Mouse (Mus musculus) liver, embryonic 12.5 days (tissue): ENCODE measurements around the gene Eif2d. TPM values are rescaled to one million over a fixed set of nuclear protein-coding genes. Genes with fewer than 3 reads are reported as not detected.
"Not testable (repeated sequence)": the region's sequence is repeated elsewhere in the genome, so short reads cannot be mapped to it uniquely, and the experiment has no call there.

ENCODE experiments used
- ATAC-seq: fragments of 200-750 bp; cut with Nextera tagmentation; 2 replicates; pipeline ENCODE4 v1.8.0; 2017; ENCODE audit warnings: moderate number of reproducible peaks, mild to moderate bottlenecking, moderate library complexity
- H3K27ac ChIP-seq: fragments of 300-500 bp; sonication (generic); 2 replicates; pipeline ENCODE4 v1.5.1; 2016; ENCODE audit warnings: mild to moderate bottlenecking
- H3K27me3 ChIP-seq: fragments of 300-500 bp; sonication (generic); replicated peaks from 2 replicates; pipeline ENCODE4 v1.6.1; 2016; ENCODE audit warnings: mild to moderate bottlenecking, moderate library complexity
- H3K36me3 ChIP-seq: fragments of 300-500 bp; sonication (generic); 2 replicates; pipeline ENCODE4 v1.6.1; 2016; ENCODE audit warnings: mild to moderate bottlenecking, moderate library complexity
- H3K4me1 ChIP-seq: fragments of 300-500 bp; sonication (generic); 2 replicates; pipeline ENCODE4 v1.6.1; 2016
- H3K4me2 ChIP-seq: fragments of 300-500 bp; sonication (generic); 2 replicates; pipeline ENCODE4 v1.6.1; 2016; ENCODE audit warnings: mild to moderate bottlenecking, moderate library complexity
- H3K4me3 ChIP-seq: fragments of 300-500 bp; sonication (generic); 2 replicates; pipeline ENCODE4 v1.5.1; 2016; ENCODE audit warnings: mild to moderate bottlenecking, moderate library complexity
- H3K9ac ChIP-seq: fragments of 300-500 bp; sonication (generic); 2 replicates; pipeline ENCODE4 v1.6.1; 2016; ENCODE audit warnings: mild to moderate bottlenecking, moderate library complexity
- H3K9me3 ChIP-seq: fragments of 300-500 bp; sonication (generic); replicated peaks from 2 replicates; pipeline ENCODE4 v1.6.1; 2016; ENCODE audit warnings: mild to moderate bottlenecking, moderate library complexity
- WGBS: fragments of 180-500 bp; shearing (Covaris S2); methylation state at CpG from one replicate; pipeline ENCODE4 v1.1.7; 2016; ENCODE audit not compliant: insufficient replicate concordance; 5-methylcytosine and 5-hydroxymethylcytosine counted together
- polyA plus RNA-seq: library from polyadenylated mRNA; unstranded; fragments of >200 nt; fragmentation: Nextera tagmentation; extraction: Ambion mirVana; gene quantifications from 2 replicates; pipeline ENCODE4 v1.2.1, GENCODE M21; 2016

Gene Eif2d
- polyA plus RNA-seq, 1 experiment from 2014 or later, result 42.6 TPM

GRCm38 (mm10) chr1:131145222-131145621 is 7.8 kb upstream of the Eif2d start:
- H3K4me3 ChIP-seq, result not testable (repeated sequence)

DNA sequence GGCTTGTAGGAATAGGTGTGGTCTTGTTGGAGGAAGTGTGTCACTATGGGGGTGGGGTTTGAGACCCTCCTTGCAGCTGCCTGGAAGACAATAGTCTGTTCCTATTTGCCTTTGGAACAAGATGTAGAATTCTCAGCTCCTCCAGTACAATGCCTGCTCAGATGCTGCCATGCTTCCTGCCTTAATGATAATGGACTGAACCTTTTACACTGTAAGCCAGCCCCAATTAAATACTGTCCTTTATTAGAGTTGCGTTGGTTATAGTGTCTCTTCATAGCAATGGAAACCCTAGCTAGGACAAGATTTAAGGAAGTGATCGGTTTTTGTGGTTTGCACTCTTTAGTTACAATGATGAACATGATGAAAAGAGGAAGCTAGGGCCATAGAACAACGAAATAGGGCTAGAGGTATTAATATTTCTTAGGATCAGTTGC is 6.8 kb upstream of the Eif2d start:
- Histone ChIP-seq H3K4me3 (no peak overlapping the region), H3K27me3 (no peaks in the 10 kb centered on the region), H3K9ac (no peak overlapping the region), H3K9me3 (no peaks in the 10 kb centered on the region), H3K4me1 (peaks cover 15% of the 10 kb centered on the region), H3K27ac (no peak overlapping the region), H3K36me3 (no peaks in the 10 kb centered on the region), H3K4me2 (no peak overlapping the region)
- no peak for ATAC-seq
- WGBS, result 27% methylated on average over 3 of the region's 3 CpGs

More at GRCm38 (mm10) chr1:131145222-131145621, 7.8 kb upstream of the Eif2d start:
- 31% methylated on average over 3 of the region's 3 CpGs for WGBS
- H3K9ac ChIP-seq, H3K27ac ChIP-seq, H3K36me3 ChIP-seq, H3K4me2 ChIP-seq, H3K27me3 ChIP-seq, ATAC-seq, H3K9me3 ChIP-seq: not testable (repeated sequence)
- peaks cover 15% of the 10 kb centered on the region for H3K4me1 ChIP-seq

DNA sequence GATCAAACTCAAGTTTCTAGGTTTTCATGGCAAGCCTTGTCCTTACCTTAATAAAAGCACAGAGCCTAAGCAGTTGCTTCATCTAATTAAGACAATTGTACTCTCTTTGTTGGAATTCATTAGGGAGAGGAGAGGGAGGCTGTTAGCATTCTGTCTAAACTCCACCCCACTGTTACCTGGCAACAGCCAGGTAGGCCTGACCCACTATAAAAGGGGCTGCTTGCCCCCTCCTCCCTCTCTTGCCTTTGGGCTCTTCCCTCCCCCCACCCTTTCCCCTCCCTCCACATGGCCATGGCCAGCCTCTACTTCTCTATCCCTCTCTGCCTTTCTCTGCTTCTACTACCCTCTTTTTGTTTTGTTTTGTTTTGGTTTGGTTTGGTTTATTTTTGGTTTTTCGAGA is 3.5 kb upstream of the Eif2d start:
- 61% methylated on average over 1 of the region's 1 CpGs for WGBS
- no peak overlapping the region for H3K4me3 ChIP-seq
- H3K9me3 ChIP-seq, result no peaks in the 10 kb centered on the region
- ATAC-seq, result no peak
- no peak overlapping the region for H3K27ac ChIP-seq
- H3K27me3 ChIP-seq, result no peaks in the 10 kb centered on the region
- H3K36me3 ChIP-seq, result no peaks in the 10 kb centered on the region
- peaks cover 16% of the 10 kb centered on the region for H3K4me1 ChIP-seq
- no peak overlapping the region for H3K9ac ChIP-seq
- H3K4me2 ChIP-seq, result no peak overlapping the region

DNA sequence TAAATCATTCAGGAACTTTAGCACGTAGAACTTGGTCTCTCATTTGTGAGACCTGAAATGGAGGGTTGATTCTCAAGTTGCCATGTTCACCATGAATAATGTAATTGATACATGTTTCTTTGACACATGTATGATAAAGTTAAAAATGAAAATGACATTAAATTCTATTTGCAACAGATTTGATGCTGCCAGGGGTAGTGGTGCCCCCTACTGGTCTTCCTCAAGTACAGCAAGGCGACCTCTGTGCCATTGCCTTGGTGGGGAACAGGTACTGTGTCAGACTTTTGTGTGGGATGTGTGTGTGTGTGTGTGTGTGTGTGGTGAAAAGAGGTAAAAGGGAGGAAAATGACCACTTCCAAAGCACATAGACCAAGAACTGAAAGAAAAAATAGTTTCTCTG is 2.5 kb downstream of the Eif2d start:
- Histone ChIP-seq H3K36me3 (peaks cover 37% of the 10 kb centered on the region), H3K27me3 (no peaks in the 10 kb centered on the region), H3K9ac (no peak overlapping the region), H3K4me3 (no peak overlapping the region), H3K4me1 (peaks cover 20% of the 10 kb centered on the region), H3K27ac (no peak overlapping the region), H3K4me2 (no peak overlapping the region), H3K9me3 (no peaks in the 10 kb centered on the region)
- no peak for ATAC-seq
- WGBS, result 49% methylated on average over 2 of the region's 2 CpGs

DNA sequence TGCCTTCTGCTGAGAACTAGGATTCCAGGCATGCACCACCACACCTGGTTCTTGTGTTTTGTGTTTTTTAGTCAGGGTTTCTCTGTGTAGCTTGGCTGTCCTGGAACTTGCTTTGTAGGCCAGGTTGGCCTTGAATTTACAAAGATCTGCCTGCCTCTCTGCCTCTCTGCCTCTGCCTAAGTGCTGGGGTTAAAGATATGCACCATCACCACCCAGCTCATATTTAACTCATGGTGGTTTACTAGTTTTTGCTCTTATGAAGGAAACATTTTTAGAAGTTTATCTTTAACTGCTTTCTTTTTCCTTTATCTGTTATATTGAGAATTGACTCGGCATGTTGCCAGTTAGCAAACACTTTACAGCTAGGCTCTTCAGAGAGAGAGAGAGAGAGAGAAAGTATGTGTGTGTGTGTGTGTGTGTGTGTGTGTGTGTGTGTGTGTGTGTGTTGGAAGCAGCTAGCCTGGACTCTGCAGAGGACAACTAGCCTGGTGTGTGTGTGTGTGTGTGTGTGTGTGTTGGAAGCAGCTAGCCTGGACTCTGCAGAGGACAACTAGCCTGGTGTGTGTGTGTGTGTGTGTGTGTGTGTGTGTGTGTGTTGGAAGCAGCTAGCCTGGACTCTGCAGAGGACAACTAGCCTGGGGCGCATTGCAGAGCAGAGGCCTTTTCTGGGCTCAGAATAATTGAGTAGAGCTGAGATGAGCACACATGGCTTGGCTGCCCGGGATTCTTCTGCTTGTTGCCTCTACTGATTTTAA is 6.8 kb downstream of the Eif2d start:
- peaks cover 77% of the 10 kb centered on the region for H3K36me3 ChIP-seq
- WGBS, result 74% methylated on average over 3 of the region's 3 CpGs
- not testable (repeated sequence) for ATAC-seq

GRCm38 (mm10) chr1:131161091-131161490 is 8.1 kb downstream of the Eif2d start:
- peak; percentile 60 for ATAC-seq
- H3K36me3 ChIP-seq, result peaks cover 85% of the 10 kb centered on the region
- no peak overlapping the region for H3K9ac ChIP-seq

More for the DNA sequence above, 6.8 kb downstream of the Eif2d start:
- H3K4me2 ChIP-seq, H3K9me3 ChIP-seq, H3K27ac ChIP-seq, H3K9ac ChIP-seq, H3K4me3 ChIP-seq, H3K27me3 ChIP-seq: not testable (repeated sequence)
- H3K4me1 ChIP-seq, result peaks cover 15% of the 10 kb centered on the region; the same call in 1 of the 2 replicates

DNA sequence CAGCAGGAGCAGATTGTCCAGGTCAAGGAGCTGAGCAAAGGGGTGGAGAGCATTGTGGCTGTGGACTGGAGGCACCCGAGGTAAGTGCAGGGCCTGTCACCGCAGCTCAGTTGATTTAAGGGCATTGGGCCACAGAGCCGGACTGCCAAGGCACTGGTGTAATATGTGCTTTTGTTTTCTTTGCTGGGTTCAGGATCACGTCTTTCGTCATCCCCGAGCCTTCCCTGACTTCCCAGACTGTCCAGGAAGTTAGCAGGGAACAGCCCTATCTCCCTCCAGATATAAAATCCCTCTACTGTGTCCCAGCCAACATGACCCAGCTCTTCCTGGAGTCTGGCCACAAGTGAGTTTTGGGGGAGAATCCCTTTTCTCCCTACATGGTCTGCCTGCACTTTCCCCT is 11.4 kb downstream of the Eif2d start:
- Histone ChIP-seq H3K27ac (no peak overlapping the region), H3K9ac (no peak overlapping the region), H3K4me3 (no peak overlapping the region), H3K36me3 (peaks cover 96% of the 10 kb centered on the region), H3K4me1 (peaks cover 11% of the 10 kb centered on the region; the same call in 1 of the 2 replicates), H3K4me2 (no peak overlapping the region), H3K27me3 (no peaks in the 10 kb centered on the region), H3K9me3 (no peaks in the 10 kb centered on the region)
- ATAC-seq, result no peak
- WGBS, result 77% methylated on average over 6 of the region's 6 CpGs

More at GRCm38 (mm10) chr1:131161091-131161490, 8.1 kb downstream of the Eif2d start:
- WGBS, result 51% methylated on average over 11 of the region's 11 CpGs
- Histone ChIP-seq H3K4me1 (peaks cover 11% of the 10 kb centered on the region; the same call in 1 of the 2 replicates), H3K27ac (no peak overlapping the region), H3K9me3 (no peaks in the 10 kb centered on the region), H3K4me2 (no peak overlapping the region), H3K4me3 (no peak overlapping the region), H3K27me3 (no peaks in the 10 kb centered on the region)

GRCm38 (mm10) chr1:131167612-131168011 is 14.6 kb downstream of the Eif2d start:
- 88% methylated on average over 10 of the region's 10 CpGs for WGBS
- Histone ChIP-seq H3K36me3 (peaks cover 99% of the 10 kb centered on the region), H3K9me3 (no peaks in the 10 kb centered on the region), H3K4me2 (no peak overlapping the region), H3K9ac (no peak overlapping the region), H3K4me3 (no peak overlapping the region), H3K27me3 (no peaks in the 10 kb centered on the region), H3K4me1 (peaks cover 5% of the 10 kb centered on the region; the same call in 1 of the 2 replicates), H3K27ac (no peak overlapping the region)
- no peak for ATAC-seq

GRCm38 (mm10) chr1:131173001-131173400 is 20.0 kb downstream of the Eif2d start:
- no peaks in the 10 kb centered on the region for H3K9me3 ChIP-seq
- 73% methylated on average over 7 of the region's 7 CpGs for WGBS
- no peak for ATAC-seq
- peaks cover 99% of the 10 kb centered on the region for H3K36me3 ChIP-seq
- no peak overlapping the region for H3K9ac ChIP-seq
- H3K27me3 ChIP-seq, result no peaks in the 10 kb centered on the region
- no peak overlapping the region for H3K27ac ChIP-seq
- H3K4me2 ChIP-seq, result no peak overlapping the region
- H3K4me3 ChIP-seq, result no peak overlapping the region
- H3K4me1 ChIP-seq, result peaks cover 5% of the 10 kb centered on the region; the same call in 1 of the 2 replicates

DNA sequence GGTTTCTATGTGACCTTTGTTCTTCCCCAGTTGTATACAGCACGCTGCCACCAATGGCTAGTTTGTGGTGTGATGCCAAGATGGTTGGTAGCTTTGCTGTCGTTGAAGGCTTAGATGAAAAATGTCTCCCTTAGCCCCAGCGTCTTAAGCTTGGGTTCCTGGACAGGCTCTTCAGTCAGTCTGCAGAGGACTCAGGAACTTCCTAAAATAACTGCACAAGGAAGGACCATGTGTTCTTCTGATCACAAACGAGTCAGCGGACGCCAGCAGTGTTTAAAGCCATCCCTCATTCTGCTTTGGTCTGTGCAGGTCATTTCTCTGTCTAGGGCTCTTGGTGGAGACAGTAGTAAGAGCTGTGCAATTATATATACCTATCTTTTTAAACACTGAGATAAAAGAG is 20.8 kb downstream of the Eif2d start:
- no peak for ATAC-seq
- 62% methylated on average over 6 of the region's 6 CpGs for WGBS
- peaks cover 97% of the 10 kb centered on the region for H3K36me3 ChIP-seq

GRCm38 (mm10) chr1:131174299-131174861 is 21.4 kb downstream of the Eif2d start:
- no peaks in the 10 kb centered on the region for H3K27me3 ChIP-seq
- peaks cover 5% of the 10 kb centered on the region; the same call in 1 of the 2 replicates for H3K4me1 ChIP-seq
- no peak overlapping the region for H3K4me2 ChIP-seq
- ATAC-seq, result no peak
- H3K4me3 ChIP-seq, result no peak overlapping the region
- no peak overlapping the region for H3K9ac ChIP-seq
- H3K9me3 ChIP-seq, result no peaks in the 10 kb centered on the region
- H3K36me3 ChIP-seq, result peaks cover 94% of the 10 kb centered on the region
- 82% methylated on average over 12 of the region's 12 CpGs for WGBS
- no peak overlapping the region for H3K27ac ChIP-seq

More for the DNA sequence above, 20.8 kb downstream of the Eif2d start:
- no peak overlapping the region for H3K27ac ChIP-seq
- no peak overlapping the region for H3K4me2 ChIP-seq
- no peaks in the 10 kb centered on the region for H3K27me3 ChIP-seq
- no peak overlapping the region for H3K4me3 ChIP-seq
- no peaks in the 10 kb centered on the region for H3K9me3 ChIP-seq
- no peak overlapping the region for H3K9ac ChIP-seq
- peaks cover 5% of the 10 kb centered on the region; the same call in 1 of the 2 replicates for H3K4me1 ChIP-seq

DNA sequence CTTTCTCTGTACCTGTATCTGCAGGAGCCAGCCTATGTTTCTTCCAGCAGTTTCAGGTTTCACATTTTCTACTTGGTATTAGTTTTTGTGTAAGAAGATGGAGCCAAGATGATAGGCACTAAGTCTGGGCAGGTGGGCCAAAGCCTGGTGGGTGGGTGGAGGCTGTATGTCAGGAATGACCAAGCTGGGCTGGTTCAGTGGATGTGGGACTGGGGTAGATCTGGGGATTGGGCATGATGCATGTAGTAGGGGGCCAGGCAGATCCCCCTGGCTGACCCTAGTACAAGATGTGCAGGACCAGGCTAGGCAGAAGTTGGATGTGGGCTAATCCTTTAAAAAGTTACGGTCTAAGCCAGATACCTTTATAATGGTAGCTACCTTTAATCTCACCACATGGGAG is 22.2 kb downstream of the Eif2d start:
- Histone ChIP-seq H3K9me3 (no peaks in the 10 kb centered on the region), H3K27ac (no peak overlapping the region), H3K9ac (no peak overlapping the region), H3K4me3 (no peak overlapping the region), H3K36me3 (peaks cover 94% of the 10 kb centered on the region), H3K4me2 (no peak overlapping the region), H3K27me3 (no peaks in the 10 kb centered on the region), H3K4me1 (no peaks in the 10 kb centered on the region)
- no peak for ATAC-seq
- WGBS, result 88% methylated on average over 1 of the region's 1 CpGs
